Mouse (Mus musculus): ENCODE data around the gene Sox6.
A peak's percentile ranks its signal among the peaks of the same experiment; 100 is the strongest.

The Sox6 gene

GRCm38 (mm10) chr7:115471521-115471920 is 567.1 kb downstream of the Sox6 start:
- no peak for DNase-seq

GRCm38 (mm10) chr7:115466811-115467210 is 571.8 kb downstream of the Sox6 start:
- no peak for DNase-seq

DNA sequence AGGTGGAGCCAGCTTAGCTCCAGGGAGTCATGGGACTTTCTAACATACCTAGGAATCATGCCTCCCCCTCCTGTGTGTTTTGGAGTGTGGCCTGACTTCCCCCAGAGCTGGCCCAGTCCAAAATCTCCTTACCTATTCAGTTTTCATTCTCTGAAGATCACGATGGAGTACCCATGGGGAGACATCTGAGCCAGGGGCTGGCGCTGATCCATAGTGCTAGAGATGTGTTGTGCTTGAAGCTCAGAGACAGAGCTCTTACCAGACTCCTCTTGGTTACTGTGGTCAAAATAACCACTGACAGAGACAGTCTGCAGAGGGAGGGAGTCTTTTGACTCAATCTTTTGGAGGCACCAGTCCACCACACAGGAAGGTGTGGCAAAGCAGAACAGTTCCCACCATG is 575.2 kb downstream of the Sox6 start:
- DNase-seq: no peak

DNA sequence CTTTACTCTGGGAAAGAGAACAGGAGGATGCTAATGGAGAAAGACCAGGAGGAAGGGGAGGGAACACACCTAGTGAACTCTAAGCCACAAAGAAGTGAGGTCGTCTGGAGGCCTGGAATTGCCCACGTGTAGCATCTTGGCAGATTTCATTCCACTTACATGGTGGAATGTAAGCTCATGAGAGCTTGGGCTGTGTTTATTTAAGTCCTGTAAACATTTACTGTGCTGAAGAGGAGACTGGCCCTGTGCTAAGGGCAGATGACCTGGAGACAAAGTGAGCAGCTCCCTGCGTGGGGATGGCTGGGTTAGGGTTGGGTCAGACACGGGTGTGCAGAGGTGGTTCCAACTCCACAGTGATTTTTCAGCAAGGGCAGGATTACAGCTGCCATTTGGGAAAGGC is 576.3 kb downstream of the Sox6 start:
- no peak for DNase-seq

GRCm38 (mm10) chr7:115454988-115455387 is 583.6 kb downstream of the Sox6 start:
- DNase-seq: no peak

- no peak for DNase-seq
Observed at GRCm38 (mm10) chr7:115453713-115454073, 584.9 kb downstream of the Sox6 start.

DNA sequence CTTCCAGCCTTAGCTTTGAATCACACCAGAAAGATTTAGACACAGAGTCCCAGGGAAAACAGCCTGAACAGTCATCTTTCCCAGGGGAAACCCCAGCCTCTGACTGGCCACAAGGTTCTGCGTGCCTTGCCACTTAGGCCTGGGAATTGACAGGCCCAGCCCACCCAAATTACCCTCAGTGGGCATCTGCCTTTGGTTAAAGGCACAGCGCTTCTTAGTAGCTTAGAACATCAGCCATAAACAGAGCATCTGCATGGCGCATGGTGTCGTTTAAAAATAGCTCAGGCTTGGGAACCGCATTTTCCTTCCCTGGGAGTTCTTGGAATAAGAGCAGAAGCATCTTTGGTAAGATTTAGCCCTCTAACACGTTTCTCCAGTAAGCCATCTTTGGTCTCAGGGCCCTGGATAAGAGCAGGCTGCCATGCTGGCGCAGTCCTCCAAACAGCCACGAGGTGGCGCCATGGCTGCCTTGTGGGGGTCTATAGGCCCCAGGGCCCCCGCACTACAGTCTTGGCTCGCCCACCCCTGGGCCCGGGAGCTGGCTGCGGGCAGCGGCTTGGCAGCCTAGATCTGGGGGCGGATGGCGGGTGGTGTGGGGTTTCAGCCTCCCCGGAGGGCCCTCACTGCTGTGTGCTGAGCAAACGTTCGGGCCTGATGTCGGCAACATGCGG is 585.4 kb downstream of the Sox6 start:
- no peak for DNase-seq

DNA sequence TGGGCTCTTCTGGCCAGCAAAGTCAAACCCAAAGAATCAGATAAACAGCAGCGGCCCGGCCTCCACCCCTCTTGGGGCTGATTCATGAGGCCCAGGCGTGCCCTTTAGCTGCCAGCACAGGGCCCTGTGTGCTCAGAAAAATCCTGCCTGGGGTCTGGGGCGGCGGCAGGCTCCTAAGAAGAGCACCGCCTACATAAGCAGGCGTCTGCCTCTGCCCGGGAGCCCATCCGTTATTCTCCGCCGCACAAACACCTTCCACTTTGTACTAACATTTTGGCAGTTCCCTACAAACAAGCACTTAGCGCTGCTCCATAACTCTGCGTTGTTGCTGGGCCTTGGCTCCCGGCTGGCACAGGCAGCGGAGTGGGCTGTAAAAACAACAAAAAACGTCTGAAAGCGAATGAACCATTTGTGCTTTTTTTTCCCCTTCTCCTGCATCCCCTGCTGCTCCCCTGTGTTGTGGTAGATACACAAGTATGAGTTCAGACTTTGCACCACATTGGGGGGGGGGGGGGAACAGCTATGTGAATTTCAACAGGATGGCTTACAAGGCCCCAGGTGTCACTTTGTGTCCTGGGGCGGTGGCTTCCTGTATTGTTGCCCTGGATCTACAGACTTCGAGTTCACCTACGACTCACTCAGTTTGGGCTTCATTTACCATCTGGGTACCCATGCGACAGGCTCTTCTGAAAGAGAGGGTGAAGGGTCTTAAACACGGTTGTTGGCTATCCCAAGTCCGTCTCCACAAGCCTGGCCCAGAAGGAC is 588.0 kb downstream of the Sox6 start:
- DNase-seq: peak; percentile 12

GRCm38 (mm10) chr7:115448403-115449025 is 590.1 kb downstream of the Sox6 start:
- no peak for DNase-seq

DNA sequence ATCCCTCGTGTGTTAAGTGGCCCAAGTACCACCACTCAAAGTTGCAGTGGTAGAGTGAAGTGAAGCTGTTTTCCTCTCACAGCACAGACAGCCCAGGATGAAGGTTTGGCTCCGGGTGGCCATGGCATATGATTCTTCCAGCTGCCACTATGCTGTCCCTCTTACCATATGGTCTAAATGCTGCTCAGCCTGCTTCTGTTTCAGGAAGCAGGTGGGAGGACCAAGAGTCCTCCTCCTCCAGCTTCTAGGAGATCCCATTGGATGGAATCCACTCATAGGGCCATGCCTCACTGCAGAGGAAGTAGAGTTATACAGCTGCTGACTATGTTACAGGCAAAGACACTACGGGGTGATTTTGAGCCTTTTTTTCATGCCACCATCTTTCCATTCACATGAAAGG is 591.5 kb downstream of the Sox6 start:
- peak; percentile 7 for DNase-seq

DNA sequence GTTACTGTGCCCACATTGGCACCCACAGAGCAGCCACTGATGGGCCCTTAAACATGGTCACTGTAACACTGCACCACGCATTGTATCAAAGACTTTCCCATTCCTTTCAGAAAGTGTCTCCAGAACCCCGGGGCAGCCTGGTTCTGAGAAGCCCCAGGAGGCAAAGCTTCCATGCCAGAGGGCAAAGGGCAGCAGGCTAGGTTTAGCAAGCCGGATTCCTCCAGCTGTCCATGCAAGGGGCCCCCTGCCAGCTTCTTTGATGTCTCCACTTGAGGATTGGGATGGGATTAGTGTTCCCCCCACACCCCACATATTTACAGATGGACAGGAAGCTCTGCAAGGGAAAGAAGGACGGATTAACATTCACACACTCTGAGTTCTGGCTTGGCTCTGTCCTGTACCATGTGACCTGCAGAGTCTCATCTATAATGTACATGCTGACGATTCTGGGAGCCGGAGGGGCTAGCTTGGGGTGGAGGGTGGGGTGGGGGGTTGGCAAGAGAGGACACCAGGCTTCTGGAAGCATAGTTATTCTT is 592.0 kb downstream of the Sox6 start:
- DNase-seq: no peak

DNA sequence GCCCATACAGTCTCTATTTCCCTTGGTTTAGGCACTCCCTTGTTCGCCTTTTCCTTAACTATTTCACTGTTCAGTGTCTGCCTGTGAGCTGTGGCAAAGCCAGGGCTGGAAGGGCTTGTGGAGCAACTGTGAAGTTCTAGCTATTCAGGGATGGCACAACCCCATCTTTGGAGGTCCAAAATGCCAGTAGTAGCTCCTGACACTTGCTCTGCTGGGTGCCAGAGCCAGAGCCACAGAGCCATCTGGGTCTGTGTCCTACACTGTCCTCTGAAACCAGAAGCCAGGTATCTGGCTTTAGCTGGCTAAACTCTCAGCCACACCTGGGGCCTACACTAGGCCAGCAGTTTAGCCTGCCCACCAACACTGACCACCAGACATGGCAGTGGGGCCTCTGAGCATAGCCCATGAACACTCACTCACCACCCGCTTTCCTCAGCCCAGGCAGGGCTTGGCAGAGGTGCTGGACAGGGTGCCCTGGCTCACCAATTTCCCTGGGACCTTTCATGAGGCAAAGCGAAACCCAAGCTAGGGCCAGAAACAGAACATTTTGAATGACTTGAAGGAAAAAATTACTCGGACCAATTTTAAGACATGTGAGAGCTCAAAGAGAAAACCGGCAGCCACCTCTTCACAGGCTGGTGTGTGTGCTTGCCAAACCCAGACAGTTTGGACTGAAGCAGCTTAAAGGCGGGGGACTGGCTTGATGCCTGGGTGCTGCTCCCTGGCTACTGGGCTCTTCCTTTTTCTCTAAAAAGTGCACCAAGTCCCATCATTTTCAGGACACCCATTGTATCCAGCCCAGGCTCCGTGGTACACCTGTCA is 612.2 kb downstream of the Sox6 start:
- DNase-seq: peak; percentile 31

DNA sequence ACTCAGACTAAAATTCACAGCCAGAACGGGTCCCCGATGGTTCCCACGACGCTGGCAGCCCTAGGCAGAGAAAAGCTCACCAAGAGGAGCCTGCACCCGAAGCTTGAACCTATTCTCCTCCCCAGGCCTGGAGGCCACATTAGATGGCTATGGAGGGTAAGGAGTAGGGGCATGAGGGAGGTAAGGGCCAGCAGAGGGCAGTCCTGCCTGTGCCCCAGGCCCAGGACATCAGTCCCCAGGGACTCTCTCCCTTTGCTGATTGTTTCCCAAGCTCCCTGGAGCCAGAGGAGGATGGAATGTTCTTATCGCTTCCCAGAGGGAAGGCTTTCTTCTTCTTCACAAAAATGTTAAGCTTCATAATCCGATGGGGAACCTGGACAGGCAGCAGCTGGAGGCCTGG is 615.8 kb downstream of the Sox6 start:
- no peak for DNase-seq

DNA sequence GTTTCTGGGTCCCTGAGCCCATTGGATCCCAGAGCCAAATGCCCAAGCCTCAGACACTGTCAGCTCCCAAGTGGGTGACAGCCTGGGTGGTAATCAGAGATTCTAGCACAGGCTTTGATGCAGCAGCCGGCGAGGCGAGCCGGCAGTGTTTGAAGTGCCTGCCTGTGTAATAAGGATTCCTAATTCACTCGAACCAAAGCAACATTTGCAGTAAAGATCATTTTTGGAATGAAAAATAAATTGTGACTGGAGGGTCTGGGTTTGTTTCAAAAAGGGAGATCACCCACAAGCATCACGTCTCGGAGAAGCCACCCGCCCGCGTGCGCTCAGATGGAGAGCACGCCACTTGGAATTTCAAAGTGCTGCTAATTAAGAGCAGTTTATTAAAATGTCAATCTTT is 617.6 kb downstream of the Sox6 start:
- no peak for DNase-seq

Data from layer of hippocampus, adult 9-11 months (tissue).